17 mouse cellular contexts compared by ENCODE assay signal in the genomic region with DNA sequence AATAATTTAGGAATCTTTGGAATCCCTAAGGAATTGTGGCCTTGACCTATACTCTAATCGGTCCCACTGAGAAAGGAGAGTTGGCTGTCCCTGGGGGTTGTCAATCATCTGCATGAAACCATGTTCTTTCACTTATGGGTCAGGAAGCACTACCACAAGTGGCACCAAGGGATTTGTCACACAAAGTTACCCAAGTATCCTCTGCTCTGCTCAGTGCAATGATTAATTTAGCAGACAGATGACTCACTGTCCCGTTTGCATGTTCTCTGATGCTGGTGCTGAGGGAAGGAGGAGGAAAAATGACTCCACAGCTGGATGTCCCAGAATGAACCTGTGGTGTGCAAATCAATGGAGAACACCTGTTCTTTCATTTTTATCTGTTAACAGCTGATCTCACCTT.
DNase-seq lines count a peak whose midpoint lies in the region; ATAC-seq and TF ChIP-seq lines count a peak whose summit lies in the region.
"Had no signal": no experiment of that assay in that cellular context is flagged by ENCODE, and none has a peak within 500 bp of the region (broad histone marks: within the 10 kb centered on the region; RNA-seq: fewer than 3 reads in every experiment).

No protein-coding gene starts in this region.

- H3K4me2 ChIP-seq in midbrain, embryonic 11.5 days: no peak overlapping the region
- H3K4me2 ChIP-seq: embryonic facial prominence, embryonic 12.5 days; liver, embryonic 15.5 days; midbrain, embryonic 12.5 days; neural tube, embryonic 12.5 days had no signal

- CTCF ChIA-PET in Patski (lab: Charles Lee): interaction anchor here (0.9 kb wide), 1 partner anchor 9 kb away, joined by 3 read pairs; no protein-coding TSS in a partner anchor

- H3K36me3 ChIP-seq in midbrain, embryonic 11.5 days (ENCODE audit: control insufficient read depth, insufficient read depth, low read length): no peaks in the 10 kb centered on the region
- H3K36me3 ChIP-seq: embryonic facial prominence, embryonic 12.5 days; hindbrain, embryonic 10.5 days; liver, embryonic 15.5 days; midbrain, embryonic 12.5 days; neural tube, embryonic 12.5 days had no signal

- H3K27me3 ChIP-seq in Patski: peaks cover 7% of the 10 kb centered on the region
- H3K27me3 ChIP-seq in midbrain, embryonic 11.5 days (ENCODE audit: control insufficient read depth, insufficient read depth, low read length): no peaks in the 10 kb centered on the region
- H3K27me3 ChIP-seq: embryonic facial prominence, embryonic 12.5 days; liver, embryonic 15.5 days; midbrain, embryonic 12.5 days; neural tube, embryonic 12.5 days had no signal

- no peak overlapping the region for H3K9ac ChIP-seq in midbrain, embryonic 11.5 days (ENCODE audit: low read length)
- H3K9ac ChIP-seq: embryonic facial prominence, embryonic 12.5 days; liver, embryonic 15.5 days; midbrain, embryonic 12.5 days; neural tube, embryonic 12.5 days had no signal

- H3K4me1 ChIP-seq in midbrain, embryonic 11.5 days (ENCODE audit: control insufficient read depth, insufficient read depth, low read length): peaks cover 4% of the 10 kb centered on the region
- H3K4me1 ChIP-seq: embryonic facial prominence, embryonic 12.5 days; liver, embryonic 15.5 days; neural tube, embryonic 12.5 days had no signal

- no peak overlapping the region for H3K27ac ChIP-seq in midbrain, embryonic 11.5 days (ENCODE audit: low read depth, low read length)
- H3K27ac ChIP-seq: embryonic facial prominence, embryonic 12.5 days; hindbrain, embryonic 10.5 days; kidney, postnatal 0 days; liver, embryonic 15.5 days; midbrain, embryonic 12.5 days; neural tube, embryonic 12.5 days had no signal

- H3K4me3 ChIP-seq in midbrain, embryonic 11.5 days (ENCODE audit: low read depth, low read length): no peak overlapping the region
- H3K4me3 ChIP-seq: embryonic facial prominence, embryonic 12.5 days; hindbrain, embryonic 10.5 days; liver, embryonic 15.5 days; midbrain, embryonic 12.5 days; neural tube, embryonic 12.5 days had no signal

- in situ Hi-C loops in Patski (cut with MboI; ENCODE audit: low pct_unique_long_range_greater_than_20kb): no loop called here

- intact Hi-C loops in left cerebral cortex, postnatal 36 days (cut with DNase I): no loop called here

- peak; percentile 82 for ATAC-seq in Patski
- ATAC-seq in midbrain, embryonic 11.5 days (ENCODE audit: low FRiP score): no peak

- H3K9me3 ChIP-seq in midbrain, embryonic 11.5 days (ENCODE audit: control insufficient read depth, low read length): no peaks in the 10 kb centered on the region
- H3K9me3 ChIP-seq: embryonic facial prominence, embryonic 12.5 days; hindbrain, embryonic 10.5 days; liver, embryonic 15.5 days; midbrain, embryonic 12.5 days; neural tube, embryonic 12.5 days had no signal

- POLR2A ChIA-PET in Patski (lab: Charles Lee): no interaction called here

- TF ChIP-seq CTCF in Patski (IDR thresholded peaks at IDR 0.05): no peak

- DNase-seq in adrenal gland, adult 8-10 months: peak; percentile 25
- DNase-seq in adrenal gland, postnatal 4 days (ENCODE audit: low spot score in 2 of 2): no peak
- DNase-seq in 3T3-L1 (ENCODE audit: low read depth, low spot score) (peak; percentile 89), Patski (ENCODE audit: low read depth, low spot score) (peak; percentile 35)
- DNase-seq in fibroblast of lung, adult 2 months (ENCODE audit: low read depth): peak; percentile 8
- DNase-seq in midbrain, embryonic 11.5 days (ENCODE audit: low spot score, missing footprints): no peak
- no peak for DNase-seq in left cerebral cortex, postnatal 36 days (ENCODE audit: low spot score in 2 of 2)
- DNase-seq: cerebellum, adult 9-11 months; gastrocnemius, postnatal 14 days; kidney, adult 11 months; thymus, postnatal 36 days had no signal

- WGBS in midbrain, embryonic 11.5 days: 85% methylated on average over 2 of the region's 2 CpGs

Comparison
In these comparisons a context has a peak if more than half of its experiments do, and no peak if none do; other contexts are left out.
1. DNase-seq: peak in adrenal gland, adult 8-10 months (single experiment), 3T3-L1 (single experiment), Patski (single experiment) and fibroblast of lung, adult 2 months (single experiment); none in adrenal gland, postnatal 4 days (0 of 2), midbrain, embryonic 11.5 days (single experiment) and left cerebral cortex, postnatal 36 days (0 of 2).